Mouse (Mus musculus) cerebellum, adult 2 months (tissue): ENCODE measurements around the gene Bmp7.

Experiments
- CTCF ChIP-seq: fragments of 200-500 bp; IDR thresholded peaks from 2 replicates; pipeline ENCODE4 v1.5.1; 2011; ENCODE audit warnings: low read depth, mild to moderate bottlenecking, control low read depth, low read length, moderate library complexity, borderline replicate concordance; ENCODE audit not compliant: insufficient read depth
- POLR2A ChIP-seq: fragments of 200-500 bp; IDR thresholded peaks from 2 replicates; pipeline ENCODE4 v1.6.1; 2011; ENCODE audit warnings: low read length, control low read depth, borderline replicate concordance; ENCODE audit not compliant: insufficient read depth

DNA sequence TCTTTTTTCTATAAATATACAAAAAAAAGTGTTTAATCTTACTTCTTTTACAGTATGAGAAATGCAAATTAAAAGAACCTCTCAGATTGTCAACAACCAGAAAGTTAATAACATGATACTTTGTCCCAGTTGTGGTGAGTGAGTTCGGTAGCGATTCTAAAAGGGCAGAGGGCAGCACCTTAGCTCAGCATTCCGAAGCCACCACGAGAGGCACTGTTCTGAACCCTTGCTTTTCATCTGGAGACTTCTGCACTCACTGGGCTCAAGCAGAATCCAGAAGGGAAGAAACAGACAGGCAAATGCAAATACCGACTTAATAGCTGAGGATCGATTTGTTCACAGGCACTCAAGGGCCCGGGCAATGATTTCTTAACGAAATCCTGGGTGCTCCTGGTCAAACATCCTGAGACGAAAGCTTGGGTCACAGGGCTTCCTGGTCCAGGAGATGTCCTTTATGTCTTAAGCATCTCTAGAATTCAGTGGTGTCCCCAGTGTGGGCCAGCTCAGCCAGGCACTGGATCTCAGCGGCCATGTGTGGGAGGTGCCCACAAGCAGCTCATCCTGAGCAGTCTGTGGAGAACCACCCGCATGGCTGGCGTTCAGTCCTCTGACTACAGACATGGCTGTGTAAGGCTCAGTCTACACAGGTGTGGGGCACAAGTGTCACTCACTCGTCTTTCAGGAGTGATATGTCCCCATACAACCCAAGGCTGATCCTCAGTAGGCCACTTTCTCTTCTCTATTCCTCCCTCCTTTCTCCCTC lies 19.1 kb upstream of the Bmp7 start:
- TF ChIP-seq CTCF (no peak), POLR2A (no peak)
